Mouse (Mus musculus) MEL (cell line): ENCODE results near the gene Zic1.

Source experiments
- CTCF ChIP-seq, 3 experiments: IDR thresholded peaks in 2 of 3; conservative IDR thresholded peaks in 1 of 3; 2 replicates each; pipeline ENCODE4 v1.5.1; 2011 to 2012; ENCODE audit warnings: low read length in 3 of 3, low read depth in 2 of 3, mild to moderate bottlenecking in 2 of 3, improper control_type of control experiment in 1 of 3, inconsistent platforms in 1 of 3, mixed read lengths in 1 of 3, moderate library complexity in 1 of 3; ENCODE audit not compliant: control insufficient read depth in 1 of 3, insufficient read depth in 1 of 3, poor library complexity in 1 of 3, severe bottlenecking in 1 of 3
- EP300 ChIP-seq, 2 experiments: IDR thresholded peaks; 2 replicates each; pipeline ENCODE4 v1.6.1; 2011; ENCODE audit warnings: improper control_type of control experiment in 2 of 2, low read length in 2 of 2, low read depth in 1 of 2, mild to moderate bottlenecking in 1 of 2
- ETS1 ChIP-seq: IDR thresholded peaks from 2 replicates; pipeline ENCODE4 v1.6.1; 2012; ENCODE audit warnings: low read depth, mild to moderate bottlenecking, inconsistent platforms, low read length, improper control_type of control experiment, moderate library complexity
- MXI1 ChIP-seq: IDR thresholded peaks from 2 replicates; pipeline ENCODE4 v1.6.1; 2011; ENCODE audit warnings: mild to moderate bottlenecking, low read depth, low read length, improper control_type of control experiment
- NELFE ChIP-seq: IDR thresholded peaks from 2 replicates; pipeline ENCODE4 v1.6.1; 2011; ENCODE audit warnings: low read depth, low read length, improper control_type of control experiment
- NRF1 ChIP-seq: IDR thresholded peaks from 2 replicates; pipeline ENCODE4 v1.6.1; 2014; ENCODE audit warnings: low read depth, mild to moderate bottlenecking, inconsistent platforms, low read length, improper control_type of control experiment, moderate library complexity; ENCODE audit not compliant: poor library complexity, insufficient read depth, severe bottlenecking
- RCOR1 ChIP-seq: IDR thresholded peaks from 2 replicates; pipeline ENCODE4 v1.6.1; 2012; ENCODE audit warnings: low read depth, mild to moderate bottlenecking, inconsistent platforms, low read length, improper control_type of control experiment
- USF2 ChIP-seq, 2 experiments: IDR thresholded peaks; 2 replicates each; pipeline ENCODE4 v1.6.1; 2011 to 2012; ENCODE audit warnings: improper control_type of control experiment in 2 of 2, low read length in 2 of 2, borderline replicate concordance in 1 of 2, inconsistent platforms in 1 of 2, low read depth in 1 of 2, mild to moderate bottlenecking in 1 of 2; ENCODE audit not compliant: insufficient read depth in 1 of 2
- ZMIZ1 ChIP-seq: IDR thresholded peaks from 2 replicates; pipeline ENCODE4 v1.6.1; 2012; ENCODE audit warnings: low read depth, mild to moderate bottlenecking, inconsistent platforms, low read length, improper control_type of control experiment, moderate library complexity

- no peak for TF ChIP-seq EP300 (IDR thresholded peaks at IDR 0.05; ENCODE audit: low read depth in 1 of 2, low read length in 2 of 2)
- no peak for TF ChIP-seq CTCF (IDR thresholded peaks at IDR 0.05 in 2 of 3, conservative IDR thresholded peaks at IDR 0.05 in 1 of 3; ENCODE audit: control insufficient read depth in 1 of 3, insufficient read depth in 1 of 3, low read depth in 2 of 3, low read length in 3 of 3, poor library complexity in 1 of 3, severe bottlenecking in 1 of 3)
- no peak for TF ChIP-seq ZMIZ1
- no peak for TF ChIP-seq MXI1
- no peak for TF ChIP-seq NELFE
- no peak for TF ChIP-seq NRF1
- TF ChIP-seq RCOR1, result no peak
- no peak for TF ChIP-seq ETS1
- TF ChIP-seq USF2 (IDR thresholded peaks at IDR 0.05; ENCODE audit: borderline replicate concordance in 1 of 2, insufficient read depth in 1 of 2, low read depth in 1 of 2, low read length in 2 of 2), result no peak
Measured at GRCm38 (mm10) chr9:91351961-91352411, 13.6 kb downstream of the Zic1 start.
